Mouse (Mus musculus) thymus, adult 2 months (tissue): ENCODE results near the gene 2810004N23Rik.

ENCODE experiments used
- CTCF ChIP-seq: fragments of 200-500 bp; IDR thresholded peaks from 2 replicates; pipeline ENCODE4 v1.5.1; 2012; ENCODE audit warnings: mild to moderate bottlenecking, control low read depth, low read length, moderate library complexity, borderline replicate concordance; ENCODE audit not compliant: control insufficient read depth, poor library complexity, insufficient read depth; ENCODE audit errors: extremely low read depth
- POLR2A ChIP-seq: fragments of 200-500 bp; IDR thresholded peaks from 2 replicates; pipeline ENCODE4 v1.6.1; 2012; ENCODE audit warnings: mild to moderate bottlenecking, low read length, control low read depth, moderate library complexity; ENCODE audit not compliant: control insufficient read depth, poor library complexity, insufficient read depth; ENCODE audit errors: extremely low read depth

DNA sequence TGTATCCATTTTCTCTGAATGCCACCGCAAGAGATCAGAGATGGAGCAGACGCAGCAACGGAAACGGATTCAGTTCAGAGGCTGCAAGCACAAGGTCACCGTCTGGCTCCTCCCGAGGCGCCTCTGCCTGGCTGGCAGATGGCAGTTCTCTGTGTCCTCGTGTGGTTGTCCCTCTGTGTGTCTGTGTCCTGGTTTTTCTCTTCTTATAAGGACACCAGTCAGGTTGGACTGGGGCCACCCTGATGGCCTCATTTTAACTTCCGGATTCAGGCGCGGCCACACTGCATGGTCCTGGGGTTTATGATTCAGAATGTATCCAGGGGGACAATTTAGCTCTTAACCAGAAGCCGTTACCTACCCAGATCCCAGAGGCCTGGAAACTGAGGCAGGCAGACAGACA lies 47.0 kb downstream of the 2810004N23Rik start:
- TF ChIP-seq POLR2A: no peak
- no peak for TF ChIP-seq CTCF
